Mouse (Mus musculus): ENCODE data around the gene Rab11fip4.
A peak's percentile ranks its signal among the peaks of the same experiment; 100 is the strongest.

DNA sequence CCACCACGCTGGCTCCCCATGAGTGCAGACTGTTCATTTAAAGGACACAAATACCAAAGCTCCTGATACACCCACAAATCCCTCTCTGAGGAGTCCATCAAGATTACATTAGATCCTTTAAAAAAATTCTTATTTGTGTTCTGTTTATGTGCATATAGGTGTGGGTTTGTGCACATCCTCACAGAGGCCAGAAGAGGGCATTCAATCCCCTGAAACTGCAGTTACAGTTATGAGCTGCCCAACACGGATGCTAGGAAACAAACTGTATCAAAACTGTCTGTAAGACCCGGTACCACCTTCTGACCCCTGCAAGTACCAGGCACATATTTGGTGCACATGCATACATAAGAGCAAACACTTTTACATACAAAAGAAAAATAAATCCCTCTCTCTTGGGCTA lies 37.7 kb downstream of the Rab11fip4 start:
- TF ChIP-seq TCF12 (IDR thresholded peaks at IDR 0.05; ENCODE audit: low read depth, low read length) = no peak
- no peak for TF ChIP-seq MXI1 (IDR thresholded peaks at IDR 0.05; ENCODE audit: low read depth, low read length)
- no peak for TF ChIP-seq ELF1 (IDR thresholded peaks at IDR 0.05; ENCODE audit: low read depth, low read length)
- TF ChIP-seq CTCF (conservative IDR thresholded peaks at IDR 0.05 in 1 of 2, IDR thresholded peaks at IDR 0.05 in 1 of 2; ENCODE audit: low read depth in 2 of 2, low read length in 2 of 2) = peak; percentile 18 to 90; a peak in 3 of 4 replicates
- 0 out of 2 replicates have a peak, but pooled peaks have one; percentile 12 for TF ChIP-seq NELFE (IDR thresholded peaks at IDR 0.05; ENCODE audit: low read depth, low read length)
- TF ChIP-seq MAFK (IDR thresholded peaks at IDR 0.05; ENCODE audit: insufficient replicate concordance, low read length) = no peak
- no peak for TF ChIP-seq KAT2A (IDR thresholded peaks at IDR 0.05; ENCODE audit: insufficient replicate concordance, low read length)

All from CH12.LX (cell line).